Mouse (Mus musculus) CD8-positive naive resting alpha-beta T cell, adult 2 months (primary cell): ENCODE measurements around the gene 3425401B19Rik.

Source experiments
- DNase-seq, 2 experiments: peaks; one replicate each; pipeline ENCODE4 v3.0.0; 2022; ENCODE audit warnings: low read depth in 2 of 2, low spot score in 2 of 2

3425401B19Rik gene

GRCm38 (mm10) chr14:32685124-32685826 is at the start of gene 3425401B19Rik:
Gene 3425401B19Rik, minus strand, starts transcription at chr14:32685293.
- no peak for DNase-seq

- no peak for DNase-seq
Measured at GRCm38 (mm10) chr14:32732961-32733360, 47.9 kb upstream of the 3425401B19Rik start.

- DNase-seq: no peak
Measured at GRCm38 (mm10) chr14:32726864-32727263, 41.8 kb upstream of the 3425401B19Rik start.

- DNase-seq: no peak
Measured at GRCm38 (mm10) chr14:32721461-32721860, 36.4 kb upstream of the 3425401B19Rik start.

- DNase-seq: peak in 1 of 2 experiments; percentile 15
Measured at GRCm38 (mm10) chr14:32716763-32717439, 31.8 kb upstream of the 3425401B19Rik start.

- DNase-seq: no peak
Measured at GRCm38 (mm10) chr14:32715489-32715888, 30.4 kb upstream of the 3425401B19Rik start.

GRCm38 (mm10) chr14:32715076-32715475 is 30.0 kb upstream of the 3425401B19Rik start:
- DNase-seq: no peak

- DNase-seq: no peak
Measured at GRCm38 (mm10) chr14:32709861-32710260, 24.8 kb upstream of the 3425401B19Rik start.

GRCm38 (mm10) chr14:32708756-32709155 is 23.7 kb upstream of the 3425401B19Rik start:
- DNase-seq: no peak

- no peak for DNase-seq
Measured at GRCm38 (mm10) chr14:32707938-32708337, 22.8 kb upstream of the 3425401B19Rik start.

- no peak for DNase-seq
Measured at GRCm38 (mm10) chr14:32700972-32701371, 15.9 kb upstream of the 3425401B19Rik start.

- no peak for DNase-seq
Measured at GRCm38 (mm10) chr14:32698556-32698955, 13.5 kb upstream of the 3425401B19Rik start.

GRCm38 (mm10) chr14:32697774-32698173 is 12.7 kb upstream of the 3425401B19Rik start:
- no peak for DNase-seq

- no peak for DNase-seq
Measured at GRCm38 (mm10) chr14:32696344-32696743, 11.3 kb upstream of the 3425401B19Rik start.

- no peak for DNase-seq
Measured at GRCm38 (mm10) chr14:32695906-32696305, 10.8 kb upstream of the 3425401B19Rik start.

- no peak for DNase-seq
Measured at GRCm38 (mm10) chr14:32684735-32685105, 373 bp downstream of the 3425401B19Rik start.

- DNase-seq: no peak
Measured at GRCm38 (mm10) chr14:32683982-32684734, 935 bp downstream of the 3425401B19Rik start.

- no peak for DNase-seq
Measured at GRCm38 (mm10) chr14:32683251-32683838, 1.7 kb downstream of the 3425401B19Rik start.

- DNase-seq: no peak
Measured at GRCm38 (mm10) chr14:32682536-32682935, 2.6 kb downstream of the 3425401B19Rik start.

GRCm38 (mm10) chr14:32681603-32682002 is 3.5 kb downstream of the 3425401B19Rik start:
- no peak for DNase-seq

GRCm38 (mm10) chr14:32678565-32678964 is 6.5 kb downstream of the 3425401B19Rik start:
- no peak for DNase-seq
